Mouse (Mus musculus) urinary bladder, postnatal 25 days (tissue): ENCODE data around the gene Wdr59.
A peak's percentile ranks its signal among the peaks of the same experiment; 100 is the strongest.

Source experiments
- DNase-seq: peaks from one replicate; pipeline ENCODE4 v3.0.0; 2022; ENCODE audit warnings: low spot score

Gene Wdr59

DNA sequence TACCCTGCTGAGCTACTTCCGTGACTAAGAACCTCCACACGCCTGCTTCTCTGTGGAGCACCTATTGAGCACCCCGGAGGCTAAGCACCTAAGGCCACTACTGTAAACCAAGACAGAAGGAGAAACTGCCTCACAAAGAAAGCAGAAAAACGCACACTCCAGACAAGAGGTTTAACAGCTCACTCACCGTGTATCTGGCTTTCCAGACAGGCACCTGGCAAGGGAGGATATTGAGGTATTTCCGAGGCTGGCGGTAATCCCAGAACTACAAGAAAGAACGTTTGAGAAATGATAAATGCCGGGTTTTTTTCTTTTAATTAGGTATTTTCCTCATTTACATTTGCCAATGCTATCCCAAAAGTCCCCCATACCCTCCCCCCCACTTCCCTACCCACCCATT, 29.4 kb downstream of the Wdr59 start:
- DNase-seq = no peak

DNA sequence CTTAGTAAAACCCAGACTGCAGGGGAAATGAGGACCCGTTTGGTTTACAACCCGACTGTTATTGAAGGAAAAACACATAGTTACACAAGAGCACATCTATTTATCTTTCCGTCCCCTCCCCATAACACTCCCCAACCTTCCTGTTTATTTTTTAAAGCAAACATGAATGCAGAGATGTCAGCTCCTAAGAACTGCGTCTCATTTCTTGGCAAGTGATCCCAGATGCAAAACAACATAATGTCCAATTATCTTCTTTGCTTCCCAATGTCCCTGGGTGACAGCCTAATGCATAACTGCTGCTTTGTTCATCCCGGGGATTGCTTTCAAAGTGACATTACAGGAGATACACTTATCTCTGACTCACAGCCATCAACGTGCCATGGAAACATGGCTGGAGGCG, 30.7 kb downstream of the Wdr59 start:
- DNase-seq = no peak

DNA sequence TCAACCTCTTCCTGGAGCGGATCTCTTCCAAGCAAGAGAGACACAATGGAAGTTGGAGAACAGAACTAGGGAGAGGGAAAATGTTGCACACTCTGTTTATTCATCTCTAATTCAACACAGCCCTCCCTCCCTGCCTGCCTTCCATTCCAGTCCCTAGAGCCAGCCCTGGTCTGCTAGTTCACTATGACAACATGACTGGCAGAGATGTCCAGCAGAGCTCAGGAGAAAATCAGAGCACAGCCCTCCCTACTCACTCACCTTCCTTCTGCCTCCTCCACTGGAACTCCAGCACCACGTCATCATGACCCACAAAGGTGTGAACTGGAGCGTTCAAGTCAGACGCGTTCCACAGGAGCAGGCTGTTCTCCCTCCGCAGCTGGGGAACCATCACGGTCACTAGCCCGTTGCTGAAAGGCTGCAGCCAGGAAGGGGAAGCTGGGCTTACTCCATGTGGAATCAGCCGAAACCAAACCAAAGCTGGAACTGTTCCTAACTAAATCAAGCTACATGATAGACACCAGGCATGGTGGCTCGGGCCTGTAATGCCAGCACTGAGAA, 31.8 kb downstream of the Wdr59 start:
- no peak for DNase-seq

DNA sequence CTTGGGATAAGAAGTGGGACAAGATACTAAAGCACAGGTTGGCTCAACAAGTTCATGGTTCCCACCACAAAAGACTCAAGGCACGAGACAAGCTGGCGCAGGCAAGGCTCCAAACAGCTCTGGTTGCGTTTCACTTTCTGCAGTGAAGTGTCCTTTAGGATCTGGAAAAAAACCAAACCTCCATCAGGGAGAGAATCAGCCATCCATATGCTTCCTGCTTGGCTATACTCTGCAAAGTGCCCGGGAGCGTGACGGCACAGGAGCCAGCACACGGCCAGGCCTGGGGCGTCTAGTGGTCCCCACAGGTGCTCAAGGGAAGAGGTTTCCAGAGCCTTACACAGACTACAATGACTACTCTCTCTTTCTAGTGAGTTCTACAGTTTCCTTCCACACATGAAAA, 41.2 kb downstream of the Wdr59 start:
- no peak for DNase-seq

DNA sequence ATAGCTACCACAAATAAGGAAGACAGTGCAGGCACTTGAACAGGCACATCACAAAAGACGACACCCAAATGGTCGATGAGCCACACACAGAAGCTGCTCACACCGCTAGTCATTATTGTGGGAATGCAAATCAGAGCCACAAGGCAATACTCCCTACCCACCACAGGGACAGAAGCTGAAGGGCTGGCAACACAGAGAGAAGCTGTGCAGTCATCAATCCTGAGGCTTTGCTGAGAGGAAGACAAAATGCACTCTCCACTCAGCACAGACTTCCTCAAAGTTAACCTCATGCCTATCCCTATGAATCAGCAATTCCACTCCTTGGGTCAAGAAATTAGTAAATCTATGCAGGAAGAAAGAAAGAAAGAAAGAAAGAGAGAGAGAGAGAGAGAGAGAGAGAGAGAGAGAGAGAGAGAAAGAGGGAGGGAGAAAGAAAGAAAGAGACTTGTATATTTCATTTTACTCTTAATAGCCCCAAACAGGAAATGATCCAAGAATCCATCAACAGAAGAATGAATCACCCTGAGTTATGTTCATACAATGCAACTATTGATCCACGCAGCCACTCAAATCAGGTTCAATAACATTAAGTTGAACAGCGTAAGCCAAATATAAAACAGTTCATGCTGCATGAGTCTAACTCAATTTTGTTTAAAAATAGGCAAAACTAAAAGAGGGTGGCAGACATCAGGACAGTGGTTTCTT, 44.0 kb downstream of the Wdr59 start:
- no peak for DNase-seq

DNA sequence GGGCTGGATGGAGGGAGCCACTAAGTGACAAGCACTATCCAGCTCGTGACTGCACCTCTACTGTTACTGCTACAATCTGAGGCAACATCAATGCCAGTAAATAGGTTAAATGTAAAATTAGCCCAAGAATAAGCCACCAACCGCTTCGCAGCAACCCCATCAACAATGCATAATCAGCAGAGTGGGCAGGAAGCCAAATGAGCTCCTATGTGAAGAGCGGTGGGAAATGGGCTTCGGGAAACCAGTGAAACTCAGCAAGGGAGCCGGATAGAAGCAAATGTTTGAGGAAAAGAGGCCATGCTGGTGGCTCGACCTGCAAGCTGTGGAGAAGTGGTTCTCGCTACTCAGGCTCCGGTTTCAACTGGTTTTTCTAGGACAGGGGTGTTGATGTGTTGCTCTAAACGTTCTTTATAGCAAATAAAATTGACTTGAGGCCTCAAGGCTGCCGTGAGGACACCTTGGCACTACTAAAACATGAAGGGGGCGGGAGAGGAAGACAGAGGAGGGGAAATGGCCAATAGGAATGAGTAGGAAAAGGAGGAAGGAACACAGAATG, 50.3 kb downstream of the Wdr59 start:
- no peak for DNase-seq

DNA sequence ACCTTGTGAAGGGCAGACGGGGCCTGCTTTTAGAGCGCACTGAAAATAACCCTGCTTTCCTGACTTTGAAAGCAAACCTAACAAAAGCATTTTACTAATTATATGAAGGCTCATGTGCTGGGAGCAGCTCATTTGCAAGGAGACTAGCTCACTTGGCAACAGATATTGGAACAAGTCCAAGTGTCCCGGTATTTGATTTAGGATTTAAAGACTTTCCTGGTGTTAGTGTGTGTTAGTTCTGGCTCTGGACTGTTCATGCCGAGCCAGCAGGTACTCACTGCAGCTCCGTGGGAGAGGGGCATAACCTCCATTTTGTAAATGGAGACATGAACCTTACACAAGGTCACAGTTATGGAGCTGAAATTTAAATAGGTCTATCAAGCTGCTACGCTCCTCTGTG, 52.9 kb downstream of the Wdr59 start:
- DNase-seq = no peak

DNA sequence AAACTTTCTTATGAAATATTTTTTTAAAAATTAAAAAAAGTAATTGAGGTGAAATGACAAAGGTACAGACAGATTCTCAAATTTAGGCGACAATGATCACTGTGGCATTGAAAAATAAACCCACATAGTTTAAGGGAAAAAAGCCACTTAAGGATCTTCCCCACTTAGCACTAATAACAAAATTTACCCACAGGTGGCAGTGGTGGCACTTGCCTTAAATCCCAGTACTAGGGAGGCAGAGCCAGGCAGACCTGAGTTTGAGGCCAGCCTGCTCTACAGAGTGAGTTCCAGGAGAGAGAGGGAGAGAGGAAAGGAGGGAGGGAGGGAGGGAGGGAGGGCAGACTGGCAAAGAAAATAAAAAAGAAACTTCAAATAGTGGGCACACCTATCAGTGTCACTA, 56.6 kb downstream of the Wdr59 start:
- DNase-seq = no peak

DNA sequence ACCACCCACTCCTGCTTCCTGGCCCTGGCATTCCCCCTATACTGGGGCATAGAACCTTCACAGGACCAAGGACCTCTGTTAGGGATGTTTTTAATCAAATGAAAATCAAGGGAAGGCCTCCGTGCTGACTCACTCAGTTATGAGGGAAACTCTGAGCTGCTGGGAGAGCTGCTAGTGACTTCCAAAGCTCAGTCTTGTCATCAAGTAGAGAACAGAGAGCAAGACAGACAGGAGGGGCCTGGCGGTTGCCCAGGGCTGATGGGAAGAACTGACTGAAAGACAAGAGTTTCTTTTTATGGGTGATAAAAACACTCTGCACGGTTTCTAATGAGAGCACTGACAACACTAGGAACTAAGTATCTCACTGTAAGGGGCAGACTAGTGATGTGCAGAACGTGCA, 57.4 kb downstream of the Wdr59 start:
- no peak for DNase-seq

DNA sequence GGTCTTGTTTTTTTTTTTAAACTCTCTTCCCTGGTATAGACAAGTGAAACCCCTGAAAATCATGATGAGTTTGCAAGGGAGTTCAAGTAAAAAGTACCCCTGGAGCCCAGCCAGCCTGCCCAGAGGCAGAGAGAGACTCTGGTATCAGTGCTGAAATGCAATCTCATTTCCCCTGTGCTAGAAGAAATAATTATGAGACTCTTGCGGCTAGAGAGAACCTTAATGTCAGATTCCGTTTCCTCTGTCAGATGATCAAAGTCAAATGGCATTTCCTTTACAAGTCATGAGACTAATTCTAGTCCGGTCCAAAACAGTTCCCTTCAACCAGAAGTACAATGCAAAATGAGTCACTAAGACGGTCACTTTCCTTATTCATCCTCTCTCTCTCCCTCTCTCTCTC, 72.2 kb downstream of the Wdr59 start:
- no peak for DNase-seq

DNA sequence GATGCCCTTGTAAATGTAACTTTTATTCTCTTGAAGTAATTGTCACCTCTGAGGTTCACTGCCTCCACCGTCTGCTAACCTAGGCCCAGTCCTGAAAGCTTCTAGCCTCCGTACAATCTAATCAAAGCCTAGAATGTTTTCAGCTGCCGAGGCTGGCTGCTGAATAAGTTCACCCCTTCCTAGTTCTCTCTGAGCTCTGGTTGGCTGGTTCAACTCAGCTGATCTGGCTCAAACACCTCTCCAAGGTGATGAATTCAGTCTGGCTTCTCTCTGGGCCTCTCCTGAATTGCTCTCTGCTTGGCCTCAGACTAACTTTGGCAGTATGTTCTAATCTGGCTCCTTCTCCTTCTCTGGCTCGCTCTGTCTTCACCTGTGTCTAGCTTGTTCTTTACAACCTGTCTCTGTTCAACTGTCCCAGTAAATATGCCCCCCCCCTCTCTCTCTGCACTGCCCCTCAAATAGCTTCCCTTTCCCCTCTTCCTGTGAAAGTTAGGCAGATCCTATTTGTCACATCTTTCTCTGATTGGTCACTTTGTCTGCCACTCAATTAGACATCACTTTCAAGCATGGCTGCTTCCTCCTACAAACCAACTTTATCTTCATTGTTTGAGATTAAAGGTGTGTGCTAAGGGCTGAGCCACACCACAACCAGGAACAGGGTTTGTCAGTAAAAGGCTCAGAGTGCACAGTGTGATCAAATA, 75.8 kb downstream of the Wdr59 start:
- no peak for DNase-seq

DNA sequence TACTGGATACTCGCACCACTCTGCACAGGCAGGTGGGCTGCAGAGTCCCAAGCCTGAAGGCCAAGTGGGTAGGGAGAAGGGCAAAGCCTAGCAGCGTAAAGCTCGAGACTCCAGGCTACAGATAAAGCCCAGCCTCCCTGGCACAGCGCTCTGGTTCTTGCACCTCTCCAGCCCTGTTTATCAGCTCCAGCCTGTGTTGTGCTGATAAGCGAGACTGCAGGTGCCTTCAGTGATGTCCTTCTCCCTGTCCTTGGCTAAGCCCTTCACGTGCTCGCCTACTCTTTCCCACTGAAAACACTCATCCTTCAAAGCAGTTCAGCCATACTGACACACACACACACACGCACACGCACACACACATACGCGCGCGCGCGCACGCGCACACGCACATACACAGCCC, 76.3 kb downstream of the Wdr59 start:
- DNase-seq = no peak

DNA sequence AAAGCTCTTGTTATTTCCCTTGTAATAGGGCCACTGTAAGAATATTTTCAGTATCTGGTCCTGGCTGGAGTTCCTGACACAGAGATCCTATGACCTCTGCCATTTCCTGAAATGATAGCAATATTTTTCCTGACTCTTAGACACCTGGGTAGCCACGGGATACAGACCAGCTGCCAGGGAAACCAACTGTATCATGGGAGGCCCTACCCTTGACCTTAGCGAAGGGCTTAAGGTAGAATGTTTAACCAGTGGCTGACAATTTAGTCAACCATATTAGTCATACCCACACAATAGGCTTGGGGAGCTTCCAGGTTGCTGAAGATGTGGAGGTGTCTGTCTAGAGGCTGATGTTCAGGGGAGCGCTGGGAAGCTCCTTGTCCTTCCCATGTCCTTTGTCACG, 77.6 kb downstream of the Wdr59 start:
- DNase-seq = no peak

DNA sequence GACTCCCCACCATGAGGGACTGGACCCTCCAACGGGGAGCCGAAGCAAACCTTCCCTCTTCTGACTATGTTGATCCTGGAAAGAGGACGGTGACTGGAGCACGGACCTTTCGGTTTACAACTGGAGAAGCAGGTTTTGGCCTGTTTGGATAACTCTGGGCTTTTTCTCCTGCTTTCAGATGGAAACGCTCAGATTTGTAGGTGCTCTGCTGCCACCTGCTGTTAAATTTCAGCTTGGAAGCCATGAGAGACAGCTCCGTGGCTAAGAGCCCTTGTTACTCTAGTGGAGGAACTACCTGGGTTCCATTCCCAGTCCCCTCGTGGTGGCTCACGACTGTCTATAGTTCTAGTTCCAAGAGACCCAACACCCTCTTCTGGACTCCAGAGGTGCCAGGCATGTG, 82.7 kb downstream of the Wdr59 start:
- DNase-seq = peak; percentile 68

DNA sequence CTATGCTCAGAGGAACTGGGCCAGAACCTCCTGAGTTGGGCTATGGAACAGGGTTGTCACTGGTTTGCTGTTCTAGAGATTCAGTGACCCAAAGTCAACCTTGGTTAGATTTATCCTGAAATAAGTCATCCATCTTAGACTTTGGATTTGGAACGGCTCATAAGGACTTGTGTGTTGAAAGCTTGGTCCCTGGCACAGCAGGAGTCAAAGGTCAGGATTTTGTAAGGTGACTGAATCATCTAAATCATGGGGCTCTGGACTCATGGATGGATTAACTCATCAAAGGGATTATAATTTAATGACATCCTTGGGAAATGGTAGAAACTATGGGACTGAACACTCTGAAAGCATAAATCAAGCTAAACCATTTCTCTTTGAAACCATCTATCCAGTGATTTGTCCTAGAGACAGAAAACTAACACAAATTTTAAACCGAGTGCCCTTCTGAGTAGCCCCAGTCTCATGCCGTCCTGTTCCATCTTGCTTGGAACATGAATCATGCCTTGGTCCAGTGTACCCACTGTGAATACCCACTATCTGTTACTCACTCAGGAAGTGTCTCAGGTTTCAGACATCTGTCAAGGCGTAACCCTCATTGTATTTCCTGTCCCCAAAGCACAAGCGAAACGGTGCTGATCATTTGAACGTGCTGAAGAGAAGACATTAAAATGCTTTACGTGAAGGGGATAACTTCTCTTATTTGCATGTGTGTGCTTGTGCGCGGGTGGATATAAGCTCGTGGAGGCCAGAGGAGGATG, 86.6 kb downstream of the Wdr59 start:
- no peak for DNase-seq

DNA sequence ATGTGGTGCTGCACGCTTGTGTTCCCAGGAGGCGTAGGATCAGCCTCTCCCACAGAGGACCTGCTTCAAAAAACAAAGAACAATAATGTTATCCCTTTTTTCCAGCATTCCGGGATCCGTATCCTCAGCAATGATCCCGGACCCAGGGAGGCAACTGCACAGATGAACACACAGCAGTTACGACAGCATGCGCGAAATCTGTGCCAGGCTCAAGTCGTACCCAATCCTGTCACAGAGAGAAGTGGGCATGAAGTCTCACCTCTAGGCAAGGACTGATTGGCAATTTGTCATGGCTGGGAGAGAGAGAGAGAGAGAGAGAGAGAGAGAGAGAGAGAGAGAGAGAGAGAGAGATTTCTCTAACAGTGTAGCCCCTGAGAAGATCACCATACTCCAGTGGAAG, 97.2 kb downstream of the Wdr59 start:
- DNase-seq = no peak

DNA sequence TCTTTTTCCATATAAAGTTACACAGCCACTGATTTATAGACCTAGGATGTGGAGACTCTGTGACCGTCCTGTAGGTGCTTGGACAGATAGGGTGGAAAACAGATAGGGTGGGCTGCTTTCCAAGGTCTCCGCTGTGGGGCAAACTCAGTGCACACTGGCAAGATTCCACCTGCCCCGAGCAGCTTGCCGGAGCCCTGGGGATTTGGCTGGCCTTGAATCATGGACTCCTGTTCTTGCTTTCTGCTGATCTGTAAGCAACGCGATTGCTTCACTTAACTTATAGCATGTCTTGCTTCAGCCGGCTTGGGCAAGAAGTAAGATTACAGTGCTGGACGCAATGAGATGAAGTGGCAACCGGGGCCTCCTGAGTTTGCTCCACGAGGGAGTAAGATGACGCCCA, 97.7 kb downstream of the Wdr59 start:
- DNase-seq = no peak

DNA sequence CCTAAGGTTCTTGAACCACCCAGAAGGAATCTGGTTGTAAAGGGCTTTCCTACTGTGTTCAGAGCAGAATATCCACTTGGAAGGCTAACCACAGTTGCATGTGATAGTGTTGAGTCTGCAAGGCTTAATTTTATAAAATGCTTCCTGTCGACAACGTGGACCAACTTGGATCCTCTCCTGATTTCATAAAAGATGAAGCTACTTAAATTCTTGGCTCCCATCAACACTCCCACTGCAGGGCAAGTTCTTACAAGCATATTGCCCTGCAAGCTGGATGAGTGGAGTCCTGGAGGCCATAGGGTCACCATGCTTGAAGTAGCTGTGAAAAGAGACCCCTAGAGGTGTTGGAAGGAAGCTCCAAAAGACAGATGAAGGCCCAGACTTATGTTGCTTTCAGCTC, 99.3 kb downstream of the Wdr59 start:
- DNase-seq = no peak

DNA sequence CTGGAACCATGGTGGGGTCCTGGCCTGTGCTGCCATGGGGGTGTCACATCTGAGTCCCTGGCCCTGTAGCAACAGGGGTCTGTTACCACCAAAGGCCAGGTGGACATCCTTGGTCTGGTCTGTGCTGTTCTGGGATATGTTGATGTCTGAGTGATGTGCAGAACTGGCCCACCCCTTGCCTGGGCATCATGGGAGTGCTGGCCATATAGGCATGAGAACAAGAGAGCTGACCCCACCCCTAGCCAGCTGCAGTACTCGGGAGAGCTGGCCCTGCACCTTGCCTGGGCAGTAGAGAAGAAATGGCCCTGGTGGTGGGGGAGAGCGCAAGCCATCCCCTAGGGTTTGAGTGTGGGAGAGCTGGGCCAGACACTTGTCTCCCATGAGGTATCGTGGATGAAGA, 102.7 kb downstream of the Wdr59 start:
- no peak for DNase-seq

DNA sequence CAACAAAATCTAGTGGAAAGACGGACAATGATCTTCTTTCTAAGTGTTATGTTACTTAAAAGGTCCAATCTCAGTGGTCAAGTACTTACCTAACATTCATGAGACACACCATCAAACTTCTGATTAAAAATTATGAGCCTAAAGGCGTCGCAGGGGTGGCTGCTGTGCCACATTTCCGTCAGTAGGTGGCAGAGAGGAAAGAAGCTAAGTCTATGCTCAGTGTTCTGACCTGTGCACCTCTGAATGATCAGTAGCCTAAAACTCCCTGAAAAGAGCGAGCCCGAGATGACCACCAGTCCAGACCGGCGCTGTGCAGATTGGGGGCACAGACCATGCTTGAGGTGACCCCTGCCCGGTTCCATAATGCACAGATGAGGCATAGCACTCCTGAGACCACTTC, 103.3 kb downstream of the Wdr59 start:
- DNase-seq = peak; percentile 13

DNA sequence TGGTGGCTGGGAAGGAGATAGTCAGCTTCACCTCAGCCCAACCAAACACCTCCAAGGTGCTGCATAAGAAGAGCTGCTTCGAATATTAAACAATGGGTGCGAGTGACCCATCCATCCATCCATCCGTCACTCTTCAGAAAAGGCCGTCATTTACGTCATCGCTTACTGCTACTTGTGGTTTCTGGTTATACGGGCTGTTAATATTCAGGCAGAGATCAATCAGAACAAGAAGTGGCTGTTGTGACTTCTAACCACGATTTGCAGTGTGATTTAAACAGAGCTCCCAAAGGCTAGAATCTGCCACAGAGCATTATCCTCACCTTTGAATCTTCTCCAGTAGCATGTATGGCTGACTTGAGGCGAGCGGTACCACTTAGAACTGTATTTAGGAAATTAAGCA, 104.7 kb downstream of the Wdr59 start:
- DNase-seq = no peak

DNA sequence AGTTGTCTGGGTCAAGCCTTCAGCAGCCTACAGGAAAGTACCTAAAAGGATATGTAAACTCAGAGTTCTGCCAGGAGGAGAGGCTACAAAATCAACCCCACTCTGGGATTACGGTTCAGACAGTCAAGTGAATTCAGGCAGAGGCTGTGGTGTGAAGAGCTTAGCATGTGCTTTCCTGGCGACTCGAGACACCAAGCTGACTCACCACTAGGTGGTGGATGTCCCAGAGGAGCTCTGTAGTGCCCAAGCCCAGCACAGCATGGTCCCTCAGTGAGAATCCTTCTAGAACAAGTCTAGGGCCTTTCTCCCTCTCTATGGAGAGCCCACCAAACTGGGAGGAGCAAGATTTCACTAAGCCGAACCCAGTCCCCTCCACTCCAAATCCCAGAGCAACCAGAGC, 118.5 kb downstream of the Wdr59 start:
- no peak for DNase-seq
